In the genomic region with DNA sequence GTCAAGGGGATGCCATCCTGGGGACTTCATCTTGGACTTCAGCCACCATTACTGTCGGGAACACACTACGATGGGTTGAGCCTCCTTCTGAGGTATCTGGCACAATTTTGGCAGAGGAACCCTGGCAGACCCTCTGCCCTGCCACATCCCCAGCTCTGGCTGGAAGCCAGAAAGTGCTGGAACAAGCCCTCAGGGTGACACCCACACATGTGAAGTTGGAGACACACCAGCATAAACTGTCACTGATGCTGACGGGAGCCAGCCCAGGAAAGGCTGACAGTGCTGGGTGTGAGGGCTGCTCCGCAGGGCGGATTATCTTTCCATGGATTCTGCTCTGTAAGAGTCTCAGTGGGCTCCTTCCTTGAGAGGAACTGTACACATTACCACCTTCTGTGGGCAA, we compare ENCODE assay signal across 24 mouse cellular contexts.
DNase-seq lines count a peak whose midpoint lies in the region; ATAC-seq and TF ChIP-seq lines count a peak whose summit lies in the region.
"Had no signal": no experiment of that assay in that cellular context is flagged by ENCODE, and none has a peak within 500 bp of the region (broad histone marks: within the 10 kb centered on the region; RNA-seq: fewer than 3 reads in every experiment).

No protein-coding gene starts in this region.

- H3K9me3 ChIP-seq in forebrain, postnatal 0 days (ENCODE audit: low read length): no peaks in the 10 kb centered on the region
- H3K9me3 ChIP-seq in forebrain, embryonic 11.5 days (ENCODE audit: control insufficient read depth, low read length): no peaks in the 10 kb centered on the region; the same call in 1 of the 2 replicates
- H3K9me3 ChIP-seq in midbrain, postnatal 0 days (ENCODE audit: low read length): no peaks in the 10 kb centered on the region
- H3K9me3 ChIP-seq in midbrain, embryonic 10.5 days (replicated peaks): no peaks in the 10 kb centered on the region
- H3K9me3 ChIP-seq: embryonic facial prominence, embryonic 12.5 days; midbrain, embryonic 15.5 days; neural tube, embryonic 15.5 days; stomach, embryonic 15.5 days had no signal

- H3K4me1 ChIP-seq in forebrain, postnatal 0 days (ENCODE audit: insufficient read depth): peaks cover 10% of the 10 kb centered on the region; the same call in 1 of the 2 replicates
- H3K4me1 ChIP-seq in forebrain, embryonic 11.5 days (replicated peaks; ENCODE audit: control insufficient read depth, insufficient read depth, low read length): no peaks in the 10 kb centered on the region
- peaks cover 8% of the 10 kb centered on the region; the same call in 1 of the 2 replicates for H3K4me1 ChIP-seq in midbrain, postnatal 0 days (ENCODE audit: insufficient read depth, low read length)
- peaks cover 12% of the 10 kb centered on the region for H3K4me1 ChIP-seq in midbrain, embryonic 10.5 days

- no peak for ATAC-seq in forebrain, postnatal 0 days
- ATAC-seq in forebrain, embryonic 11.5 days (replicated peaks; ENCODE audit: low FRiP score): no peak
- no peak for ATAC-seq in midbrain, postnatal 0 days (ENCODE audit: low FRiP score)
- no peak for ATAC-seq in erythroid progenitor cell, adult 5-6 weeks (replicated peaks; ENCODE audit: low FRiP score, poor library complexity, severe bottlenecking)
- ATAC-seq: hindbrain, embryonic 16.5 days; intestine, postnatal 0 days; midbrain, embryonic 15.5 days had no signal

- DNase-seq in forebrain, postnatal 0 days: peak; percentile 30
- DNase-seq in forebrain, embryonic 11.5 days (ENCODE audit: low spot score): no peak
- peak; percentile 69 for DNase-seq in left cerebral cortex, postnatal 4 days
- DNase-seq in left cerebral cortex, adult 18-20 months (ENCODE audit: low spot score in 2 of 2): no peak
- DNase-seq in midbrain, postnatal 0 days (ENCODE audit: low spot score): peak; percentile 52
- DNase-seq in midbrain, embryonic 10.5 days (ENCODE audit: low spot score): no peak
- DNase-seq: cerebellum, adult 8-10 months; gastrocnemius, postnatal 14 days; heart, postnatal 14 days; kidney, postnatal 4 days; layer of hippocampus, adult 9-11 months; thymus, adult 18-20 months; thymus, postnatal 4 days had no signal

- H3K36me3 ChIP-seq in forebrain, postnatal 0 days (ENCODE audit: insufficient read depth): peaks cover 6% of the 10 kb centered on the region; the same call in 1 of the 2 replicates
- no peaks in the 10 kb centered on the region for H3K36me3 ChIP-seq in forebrain, embryonic 11.5 days (ENCODE audit: control insufficient read depth, insufficient read depth, low read length)
- no peaks in the 10 kb centered on the region for H3K36me3 ChIP-seq in midbrain, postnatal 0 days (ENCODE audit: insufficient read depth, low read length)
- H3K36me3 ChIP-seq in midbrain, embryonic 10.5 days: peaks cover 12% of the 10 kb centered on the region
- H3K36me3 ChIP-seq: embryonic facial prominence, embryonic 12.5 days; midbrain, embryonic 15.5 days; stomach, embryonic 15.5 days had no signal

- H3K27me3 ChIP-seq in forebrain, postnatal 0 days (ENCODE audit: insufficient read depth, low read length): no peaks in the 10 kb centered on the region
- no peaks in the 10 kb centered on the region for H3K27me3 ChIP-seq in forebrain, embryonic 11.5 days (ENCODE audit: control insufficient read depth, insufficient read depth, low read length)
- H3K27me3 ChIP-seq in midbrain, postnatal 0 days (ENCODE audit: insufficient read depth, low read length): no peaks in the 10 kb centered on the region
- no peaks in the 10 kb centered on the region for H3K27me3 ChIP-seq in midbrain, embryonic 10.5 days (ENCODE audit: low read depth, poor library complexity, severe bottlenecking)
- H3K27me3 ChIP-seq: CH12.LX; embryonic facial prominence, embryonic 12.5 days; kidney, embryonic 15.5 days; midbrain, embryonic 15.5 days; neural tube, embryonic 15.5 days; stomach, embryonic 15.5 days had no signal

- WGBS in forebrain, postnatal 0 days: 40% methylated on average over 5 of the region's 5 CpGs
- WGBS in forebrain, embryonic 11.5 days: 89% methylated on average over 5 of the region's 5 CpGs
- 66% methylated on average over 5 of the region's 5 CpGs for WGBS in midbrain, postnatal 0 days
- 93% methylated on average over 5 of the region's 5 CpGs for WGBS in midbrain, embryonic 10.5 days

- no peak overlapping the region for H3K4me3 ChIP-seq in forebrain, postnatal 0 days (ENCODE audit: low read depth, low read length)
- no peak overlapping the region for H3K4me3 ChIP-seq in forebrain, embryonic 11.5 days (ENCODE audit: low read depth, low read length)
- H3K4me3 ChIP-seq in midbrain, postnatal 0 days (ENCODE audit: low read depth, low read length): no peak overlapping the region
- H3K4me3 ChIP-seq in midbrain, embryonic 10.5 days: no peak overlapping the region
- H3K4me3 ChIP-seq: embryonic facial prominence, embryonic 12.5 days; kidney, embryonic 15.5 days; midbrain, embryonic 15.5 days; neural tube, embryonic 15.5 days; stomach, embryonic 15.5 days had no signal

- H3K9ac ChIP-seq in forebrain, postnatal 0 days: no peak overlapping the region
- H3K9ac ChIP-seq in forebrain, embryonic 11.5 days (ENCODE audit: low read length): no peak overlapping the region
- no peak overlapping the region for H3K9ac ChIP-seq in midbrain, postnatal 0 days (replicated peaks; ENCODE audit: low read length, poor library complexity, severe bottlenecking)
- H3K9ac ChIP-seq: embryonic facial prominence, embryonic 12.5 days; kidney, embryonic 15.5 days; midbrain, embryonic 15.5 days; neural tube, embryonic 15.5 days; stomach, embryonic 15.5 days had no signal

- TF ChIP-seq CTCF in forebrain, postnatal 0 days (IDR thresholded peaks at IDR 0.05; ENCODE audit: low read depth): no peak
- TF ChIP-seq CTCF in midbrain, postnatal 0 days (IDR thresholded peaks at IDR 0.05): no peak

- no peak overlapping the region for H3K27ac ChIP-seq in forebrain, postnatal 0 days (ENCODE audit: low read depth, low read length)
- no peak overlapping the region for H3K27ac ChIP-seq in forebrain, embryonic 11.5 days (ENCODE audit: low read depth, low read length)
- H3K27ac ChIP-seq in midbrain, postnatal 0 days (ENCODE audit: low read depth, low read length): no peak overlapping the region
- H3K27ac ChIP-seq in midbrain, embryonic 10.5 days (replicated peaks): no peak overlapping the region
- H3K27ac ChIP-seq: embryonic facial prominence, embryonic 12.5 days; kidney, embryonic 15.5 days; macrophage; midbrain, embryonic 15.5 days; neural tube, embryonic 15.5 days; stomach, embryonic 15.5 days had no signal

- H3K4me2 ChIP-seq in forebrain, postnatal 0 days (ENCODE audit: low read depth): no peak overlapping the region
- H3K4me2 ChIP-seq in forebrain, embryonic 11.5 days (ENCODE audit: low read depth, low read length, severe bottlenecking): no peak overlapping the region
- no peak overlapping the region for H3K4me2 ChIP-seq in midbrain, postnatal 0 days (ENCODE audit: low read depth, low read length, poor library complexity, severe bottlenecking)
- H3K4me2 ChIP-seq: embryonic facial prominence, embryonic 12.5 days; kidney, embryonic 15.5 days; liver, embryonic 11.5 days; midbrain, embryonic 15.5 days; neural tube, embryonic 15.5 days; stomach, embryonic 15.5 days had no signal

- intact Hi-C loops in left cerebral cortex, postnatal 4 days (cut with DNase I): loop anchor here (5.0 kb wide), 1 partner anchor 200 kb away; a partner anchor contains a TSS

Comparison
In these comparisons a context has a peak if more than half of its experiments do, and no peak if none do; other contexts are left out.
1. DNase-seq: peak in forebrain, postnatal 0 days (single experiment), left cerebral cortex, postnatal 4 days (single experiment) and midbrain, postnatal 0 days (single experiment); none in forebrain, embryonic 11.5 days (single experiment), left cerebral cortex, adult 18-20 months (0 of 2) and midbrain, embryonic 10.5 days (single experiment).